In the genomic region with DNA sequence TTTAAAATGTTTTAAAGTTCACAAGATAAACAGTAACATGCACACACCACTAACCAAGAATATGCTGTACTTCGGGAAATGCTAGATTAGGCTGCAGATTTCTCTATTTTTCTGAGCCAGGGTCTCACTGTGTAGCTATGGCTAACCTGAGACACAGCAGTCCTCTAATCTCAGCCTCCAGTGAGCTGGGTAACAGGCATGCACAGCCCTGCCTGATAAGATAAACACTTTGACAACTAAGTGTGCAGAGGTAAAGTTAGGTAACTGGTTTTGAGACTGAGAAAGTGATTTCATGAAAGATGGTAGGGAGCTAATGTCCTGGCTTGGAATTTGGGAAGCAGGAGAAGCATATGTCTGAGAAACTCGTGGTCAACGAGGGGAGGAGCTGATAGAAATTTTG, we compare ENCODE assay signal across 26 mouse cellular contexts.
"Had no signal": no experiment of that assay in that cellular context is flagged by ENCODE, and none has a peak within 500 bp of the region (broad histone marks: within the 10 kb centered on the region; RNA-seq: fewer than 3 reads in every experiment).

No protein-coding gene starts in this region.

- ATAC-seq: hindbrain, postnatal 0 days; intestine, embryonic 16.5 days had no signal

- H3K4me3 ChIP-seq: gastrocnemius, adult 2 months; heart, embryonic 10.5 days; heart, embryonic 12.5 days; hindbrain, embryonic 10.5 days; hindbrain, embryonic 12.5 days; hindbrain, embryonic 15.5 days; kidney, embryonic 15.5 days; left cerebral cortex, adult 2 months; limb, embryonic 13.5 days had no signal

- H3K9me3 ChIP-seq: heart, embryonic 10.5 days; heart, embryonic 12.5 days; hindbrain, embryonic 10.5 days; hindbrain, embryonic 12.5 days; hindbrain, embryonic 15.5 days; kidney, embryonic 15.5 days; limb, embryonic 13.5 days had no signal

- DNase-seq: gastrocnemius, adult 2 months; gastrocnemius, postnatal 10 days; gastrocnemius, postnatal 25 days; heart, adult 18-20 months; heart, postnatal 10 days; heart, postnatal 4 days; kidney, adult 11 months; kidney, adult 2 months; kidney, adult 9 months; kidney, postnatal 14 days; kidney, postnatal 36 days; layer of hippocampus, adult 9-11 months; layer of hippocampus, postnatal 36 days; liver had no signal

- H3K4me2 ChIP-seq: heart, embryonic 12.5 days; hindbrain, embryonic 12.5 days; hindbrain, embryonic 15.5 days; kidney, embryonic 15.5 days; limb, embryonic 13.5 days; liver, embryonic 11.5 days had no signal

- H3K27ac ChIP-seq: gastrocnemius, adult 2 months; heart, embryonic 10.5 days; hindbrain, embryonic 10.5 days; hindbrain, embryonic 12.5 days; hindbrain, embryonic 15.5 days; hindbrain, postnatal 0 days; kidney, embryonic 15.5 days; kidney, postnatal 0 days; left cerebral cortex, adult 2 months; limb, embryonic 13.5 days had no signal

- H3K9ac ChIP-seq: heart, embryonic 12.5 days; hindbrain, embryonic 12.5 days; hindbrain, embryonic 15.5 days; kidney, embryonic 15.5 days; limb, embryonic 13.5 days had no signal

- H3K27me3 ChIP-seq: heart, embryonic 12.5 days; hindbrain, embryonic 12.5 days; hindbrain, embryonic 15.5 days; kidney, embryonic 15.5 days; limb, embryonic 13.5 days had no signal

- H3K4me1 ChIP-seq: hindbrain, embryonic 10.5 days; hindbrain, embryonic 12.5 days; hindbrain, embryonic 15.5 days; limb, embryonic 13.5 days had no signal
